8 mouse cellular contexts compared by ENCODE assay signal in genomic region chr15:80083276-80083731, GRCm38 (mm10). TPM values are rescaled to one million over a fixed set of nuclear protein-coding genes. Genes with fewer than 3 reads are reported as not detected.
DNase-seq lines count a peak whose midpoint lies in the region; ATAC-seq and TF ChIP-seq lines count a peak whose summit lies in the region.

No protein-coding gene starts in this region.

- peak overlapping the region; percentile 95 for H3K27ac ChIP-seq in gastrocnemius, adult 2 months

- TF ChIP-seq CTCF in gastrocnemius, adult 2 months (IDR thresholded peaks at IDR 0.05) = no peak

- H3K4me3 ChIP-seq in gastrocnemius, adult 2 months = peak overlapping the region; percentile 85
- H3K4me3 ChIP-seq in megakaryocyte, embryonic 14.5 days (replicated peaks) = peak overlapping the region; percentile 91

- no peaks in the 10 kb centered on the region for H3K27me3 ChIP-seq in megakaryocyte, embryonic 14.5 days (replicated peaks)

- DNase-seq in ZHBTc4 (ENCODE audit: low read depth, low spot score) = peak; percentile 99
- DNase-seq in gastrocnemius, adult 2 months = peak; percentile 97
- peak; percentile 99 for DNase-seq in hindlimb bud, embryonic 11.5 days (ENCODE audit: extremely low spot score, low read depth, low spot score)
- DNase-seq in left cerebral cortex, adult 8-10 months (ENCODE audit: low spot score in 2 of 2) = peak; percentile 98 to 99
- peak; percentile 99 for DNase-seq in right cerebral cortex, postnatal 10 days (ENCODE audit: low spot score in 2 of 2)
- DNase-seq in urinary bladder, postnatal 25 days (ENCODE audit: low spot score) = peak; percentile 99

- ATAC-seq in common myeloid progenitor, adult 5-6 weeks (replicated peaks; ENCODE audit: low read depth, poor library complexity, severe bottlenecking) = peak; percentile 91

- H3K36me3 ChIP-seq in megakaryocyte, embryonic 14.5 days (replicated peaks; ENCODE audit: low read length) = peaks cover 46% of the 10 kb centered on the region

- peaks cover 7% of the 10 kb centered on the region; the same call in 1 of the 2 replicates for H3K9me3 ChIP-seq in megakaryocyte, embryonic 14.5 days

- intact Hi-C loops in gastrocnemius, adult 2 months (cut with DNase I) = loop anchor here (5.0 to 10.0 kb wide), 3 partner anchors 251 to 621 kb away; partner anchors contain the start of genes Cbx6, Npcd and Sun2

- H3K4me1 ChIP-seq in megakaryocyte, embryonic 14.5 days = peaks cover 45% of the 10 kb centered on the region

RNA-seq across cellular contexts. Expression of gene Syngr1, which starts 7.8 kb away (rescaled TPM):
- 4.8 and 6.1 TPM in 2 replicates for total RNA-seq in common myeloid progenitor, adult 5-6 weeks (2017)
- 10 to 100 TPM; 46.1 to 46.4 TPM for total RNA-seq in gastrocnemius, adult 2 months (2021)
- 100 to 1,000 TPM; 430 to 460 (median 440) TPM for total RNA-seq in left cerebral cortex, adult 8-10 months (2022)
- 113 and 163 TPM in 2 replicates for polyA plus RNA-seq in megakaryocyte, embryonic 14.5 days (2012; ENCODE audit: insufficient read depth, low replicate concordance)

RNA-seq across cellular contexts. Expression of gene Rpl3, which starts 8.4 kb away (rescaled TPM):
- 2,920 and 3,083 TPM in 2 replicates for total RNA-seq in common myeloid progenitor, adult 5-6 weeks (2017)
- 10 to 100 TPM; 38.6 to 51.4 TPM for total RNA-seq in gastrocnemius, adult 2 months (2021)
- 100 to 1,000 TPM; 506 to 560 (median 527) TPM for total RNA-seq in left cerebral cortex, adult 8-10 months (2022)
- 145 and 190 TPM in 2 replicates for polyA plus RNA-seq in megakaryocyte, embryonic 14.5 days (2012; ENCODE audit: insufficient read depth, low replicate concordance)

RNA-seq across cellular contexts. Expression of gene Tab1, which starts 49.6 kb away (rescaled TPM):
- total RNA-seq in common myeloid progenitor, adult 5-6 weeks (2017) = 10.6 and 19.9 TPM in 2 replicates
- total RNA-seq in gastrocnemius, adult 2 months (2021) = 10 to 100 TPM; 13.0 to 16.1 TPM
- 10 to 100 TPM; 24.4 to 30.0 (median 26.9) TPM for total RNA-seq in left cerebral cortex, adult 8-10 months (2022)
- 9.9 and 10.9 TPM in 2 replicates for polyA plus RNA-seq in megakaryocyte, embryonic 14.5 days (2012; ENCODE audit: insufficient read depth, low replicate concordance)

Comparison
In these comparisons a context has a peak if more than half of its experiments do, and no peak if none do; other contexts are left out.
1. Peak in every context shown above with its lines: DNase-seq, ATAC-seq, H3K4me3 ChIP-seq and H3K27ac ChIP-seq.
2. RNA of gene Syngr1, which starts 7.8 kb away (total RNA-seq): 430 to 460 TPM in left cerebral cortex, adult 8-10 months; 46.1 to 46.4 TPM in gastrocnemius, adult 2 months and 4.8 to 6.1 TPM in common myeloid progenitor, adult 5-6 weeks; every median in the first group is over 4 times any median in the second.
3. RNA of gene Rpl3, which starts 8.4 kb away (total RNA-seq): 2,920 to 3,083 TPM in common myeloid progenitor, adult 5-6 weeks and 506 to 560 TPM in left cerebral cortex, adult 8-10 months; 38.6 to 51.4 TPM in gastrocnemius, adult 2 months; every median in the first group is over 4 times any median in the second.